Mouse (Mus musculus): ENCODE results near the gene Hectd2.

- TF ChIP-seq EP300 (IDR thresholded peaks at IDR 0.05; ENCODE audit: insufficient read depth, low read depth, low read length) = no peak
- TF ChIP-seq CTCF (IDR thresholded peaks at IDR 0.05; ENCODE audit: low read depth, low read length) = no peak
- TF ChIP-seq POLR2A (IDR thresholded peaks at IDR 0.05; ENCODE audit: insufficient read depth, low read length) = no peak
These were observed 86.7 kb downstream of the Hectd2 start for GRCm38 (mm10) chr19:36641128-36641527.
